Mouse (Mus musculus) kidney, adult 2 months (tissue): ENCODE data around the gene Ptma. TPM values are rescaled to one million over a fixed set of nuclear protein-coding genes. Genes with fewer than 3 reads are reported as not detected.

Source experiments
- DNase-seq: peaks from one replicate; pipeline ENCODE4 v3.0.0; 2021
- H3K27ac ChIP-seq: fragments of 200-500 bp; 2 replicates; pipeline ENCODE4 v1.5.1; 2012; ENCODE audit warnings: low read depth, low read length, control low read depth, inconsistent platforms; ENCODE audit not compliant: insufficient read depth
- H3K27me3 ChIP-seq: fragments of 200-500 bp; replicated peaks from 2 replicates; pipeline ENCODE4 v1.6.1; 2012; ENCODE audit warnings: mild to moderate bottlenecking, moderate library complexity, low read length, inconsistent platforms; ENCODE audit not compliant: control insufficient read depth, insufficient read depth
- H3K36me3 ChIP-seq: fragments of 200-500 bp; 2 replicates; pipeline ENCODE4 v1.6.1; 2012; ENCODE audit warnings: mild to moderate bottlenecking, moderate library complexity, low read length, inconsistent platforms; ENCODE audit not compliant: control insufficient read depth, insufficient read depth
- H3K4me1 ChIP-seq: fragments of 200-500 bp; 2 replicates; pipeline ENCODE4 v1.6.1; 2011; ENCODE audit warnings: low read length; ENCODE audit not compliant: control insufficient read depth, insufficient read depth
- H3K4me3 ChIP-seq: fragments of 200-500 bp; 2 replicates; pipeline ENCODE4 v1.5.1; 2011; ENCODE audit warnings: mild to moderate bottlenecking, low read depth, low read length, control low read depth; ENCODE audit not compliant: insufficient read depth
- CTCF ChIP-seq: fragments of 200-500 bp; conservative IDR thresholded peaks from 2 replicates; pipeline ENCODE4 v1.5.1; 2011; ENCODE audit warnings: low read depth, mild to moderate bottlenecking, control low read depth, low read length, moderate library complexity, mixed read lengths; ENCODE audit not compliant: insufficient read depth, insufficient read length
- POLR2A ChIP-seq: fragments of 200-500 bp; IDR thresholded peaks from one replicate; pipeline ENCODE4 v1.6.1; 2011; ENCODE audit warnings: low read depth, low read length, control low read depth
- WGBS: fragments of 180-500 bp; shearing (Covaris S2); methylation state at CpG from one replicate; pipeline ENCODE4 v1.1.7; 2018; 5-methylcytosine and 5-hydroxymethylcytosine counted together
- polyA plus RNA-seq: library from polyadenylated mRNA; depleted of rRNA; stranded (reverse); fragments of >200 nt; gene quantifications from 2 replicates; pipeline ENCODE4 v1.2.3, GENCODE M21; 2012

Ptma gene
- polyA plus RNA-seq, 1 experiment, result 651 TPM

GRCm38 (mm10) chr1:86526789-86527598 is 468 bp downstream of the Ptma start:
- H3K27ac ChIP-seq, result peak overlapping the region; percentile 87
- TF ChIP-seq POLR2A (peak; percentile 17), CTCF (no peak)
- H3K4me3 ChIP-seq, result peak overlapping the region; percentile 96
- DNase-seq, result peak; percentile 41
- under 1% methylated on average over 111 of the region's 111 CpGs for WGBS
- no peaks in the 10 kb centered on the region for H3K27me3 ChIP-seq
- peaks cover 26% of the 10 kb centered on the region for H3K4me1 ChIP-seq
- no peaks in the 10 kb centered on the region; the same call in 1 of the 2 replicates for H3K36me3 ChIP-seq

GRCm38 (mm10) chr1:86527599-86528486 is 1.3 kb downstream of the Ptma start:
- under 1% methylated on average over 89 of the region's 89 CpGs for WGBS
- peak overlapping the region; percentile 87 for H3K27ac ChIP-seq
- TF ChIP-seq CTCF (peak; percentile 62), POLR2A (no peak)
- peaks cover 28% of the 10 kb centered on the region for H3K4me1 ChIP-seq
- H3K36me3 ChIP-seq, result no peaks in the 10 kb centered on the region; the same call in 1 of the 2 replicates
- peak; percentile 91 for DNase-seq
- no peaks in the 10 kb centered on the region for H3K27me3 ChIP-seq
- peak overlapping the region; percentile 96 for H3K4me3 ChIP-seq

DNA sequence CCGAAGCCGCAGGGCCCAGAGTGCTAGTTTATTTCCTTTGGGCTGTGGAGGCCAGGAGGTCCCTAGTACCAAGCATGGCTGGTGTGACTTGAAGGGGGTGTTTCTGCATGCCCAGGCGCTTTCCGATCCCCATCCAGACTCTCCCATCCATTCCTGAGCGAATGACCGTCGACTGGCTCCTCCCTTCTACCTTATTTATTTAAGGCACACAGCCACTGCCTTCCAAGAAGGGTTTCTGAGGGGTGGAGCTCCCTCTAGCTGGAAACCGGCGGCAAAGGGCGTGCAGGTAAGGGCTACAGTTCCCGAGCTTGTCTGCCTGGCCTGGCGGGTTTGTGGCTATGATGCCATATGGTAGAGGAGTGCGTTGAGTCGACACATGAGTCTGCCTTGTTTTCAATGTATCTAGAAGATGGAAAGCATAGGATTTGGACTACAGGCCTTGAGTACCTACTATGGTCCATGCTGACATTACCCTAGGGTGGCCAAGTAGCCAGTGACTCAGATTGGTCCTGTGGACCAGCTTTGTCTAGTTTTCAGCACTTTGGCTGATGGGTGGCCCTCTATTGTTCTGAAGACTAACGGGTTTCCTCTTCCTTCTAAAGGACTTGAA is 2.1 kb downstream of the Ptma start:
- H3K4me3 ChIP-seq, result peak overlapping the region; percentile 96
- H3K27me3 ChIP-seq, result no peaks in the 10 kb centered on the region
- H3K4me1 ChIP-seq, result peaks cover 28% of the 10 kb centered on the region
- peak; percentile 90 for DNase-seq
- no peaks in the 10 kb centered on the region; the same call in 1 of the 2 replicates for H3K36me3 ChIP-seq
- under 1% methylated on average over 15 of the region's 15 CpGs for WGBS
- peak overlapping the region; percentile 87 for H3K27ac ChIP-seq
- TF ChIP-seq POLR2A (no peak), CTCF (peak; percentile 61)

GRCm38 (mm10) chr1:86529590-86529989 is 3.1 kb downstream of the Ptma start:
- H3K4me3 ChIP-seq, result no peak overlapping the region
- no peaks in the 10 kb centered on the region; the same call in 1 of the 2 replicates for H3K36me3 ChIP-seq
- TF ChIP-seq POLR2A, result no peak
- TF ChIP-seq CTCF, result no peak
- no peaks in the 10 kb centered on the region for H3K27me3 ChIP-seq
- peaks cover 25% of the 10 kb centered on the region for H3K4me1 ChIP-seq
- 21% methylated on average over 4 of the region's 4 CpGs for WGBS
- no peak overlapping the region for H3K27ac ChIP-seq
- no peak for DNase-seq

GRCm38 (mm10) chr1:86530871-86531546 is 4.5 kb downstream of the Ptma start:
- 24% methylated on average over 4 of the region's 4 CpGs for WGBS
- H3K4me1 ChIP-seq, result peaks cover 25% of the 10 kb centered on the region
- H3K36me3 ChIP-seq, result no peaks in the 10 kb centered on the region; the same call in 1 of the 2 replicates
- no peak overlapping the region for H3K27ac ChIP-seq
- H3K4me3 ChIP-seq, result no peak overlapping the region
- H3K27me3 ChIP-seq, result no peaks in the 10 kb centered on the region
- DNase-seq, result peak; percentile 62
- no peak for TF ChIP-seq CTCF

DNA sequence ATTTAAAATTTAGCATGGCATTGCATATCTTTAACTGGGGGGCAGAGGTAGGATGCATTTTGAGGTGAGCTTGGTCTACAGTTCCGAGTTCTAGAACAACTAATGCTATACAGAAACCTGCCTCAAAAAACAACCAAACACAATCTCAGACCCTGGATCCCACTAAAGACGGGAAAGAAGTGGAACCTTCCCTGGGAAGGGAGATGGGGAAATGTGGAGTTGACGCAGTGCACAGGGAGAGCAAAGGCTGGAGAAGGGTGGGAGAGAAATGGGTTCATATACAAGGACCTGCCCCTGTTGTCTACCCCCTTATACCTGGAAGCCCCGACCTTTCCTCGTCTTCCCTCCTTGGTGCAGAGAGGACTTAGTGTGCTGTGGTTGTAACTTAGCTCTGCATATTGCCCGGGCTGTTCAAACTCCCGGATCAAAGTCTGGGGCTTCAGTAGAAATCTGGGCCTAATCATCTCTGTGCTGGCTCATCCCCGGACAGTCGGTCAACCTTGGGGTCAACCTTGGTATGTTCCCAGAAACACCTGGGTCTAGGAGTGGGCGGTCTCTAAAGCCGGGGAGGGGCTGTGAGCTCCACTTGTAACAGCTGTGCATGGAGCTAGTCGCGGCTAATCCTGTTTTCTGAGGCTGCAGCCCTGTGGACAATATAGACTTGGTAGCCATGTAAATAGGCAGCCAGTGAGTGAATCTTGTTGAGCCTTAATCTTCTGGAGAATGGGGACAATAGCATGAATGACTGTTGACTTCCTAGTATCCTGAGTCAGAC is 5.2 kb downstream of the Ptma start:
- Histone ChIP-seq H3K27me3 (no peaks in the 10 kb centered on the region), H3K27ac (peak overlapping the region; percentile 7; the same call in 1 of the 2 replicates), H3K4me1 (peaks cover 25% of the 10 kb centered on the region), H3K4me3 (no peak overlapping the region), H3K36me3 (no peaks in the 10 kb centered on the region; the same call in 1 of the 2 replicates)
- 18% methylated on average over 13 of the region's 13 CpGs for WGBS
- no peak for TF ChIP-seq CTCF
- no peak for TF ChIP-seq POLR2A
- peak; percentile 72 for DNase-seq
